Mouse (Mus musculus): ENCODE results near the gene Ctnna3.

DNA sequence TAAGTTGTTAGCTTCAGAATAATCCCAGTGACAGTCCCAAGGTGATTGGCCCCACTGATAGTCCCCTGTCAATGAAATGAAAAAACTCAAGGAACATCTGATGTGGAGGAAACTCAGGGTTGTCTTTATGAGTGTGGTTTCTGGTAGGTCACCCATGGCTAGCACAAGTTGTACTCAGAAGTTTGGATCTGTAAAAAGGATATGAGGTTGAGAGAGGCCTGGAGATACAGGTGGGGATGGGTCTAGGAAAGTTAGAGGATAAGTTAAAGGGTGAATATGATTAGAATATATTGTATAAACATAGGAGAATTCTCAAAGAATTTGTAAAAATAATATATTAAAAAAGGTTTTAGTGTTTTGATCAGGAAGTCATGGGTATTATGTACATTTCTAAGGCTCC is 497.4 kb downstream of the Ctnna3 start, which contains the start of gene Gm10118:
- no peak for TF ChIP-seq CTCF (IDR thresholded peaks at IDR 0.05; ENCODE audit: borderline replicate concordance, insufficient read depth, low read depth, low read length)
- TF ChIP-seq POLR2A (IDR thresholded peaks at IDR 0.05; ENCODE audit: borderline replicate concordance, insufficient read depth, low read length): no peak
